Mouse (Mus musculus): ENCODE data around the gene Celsr3. TPM values are rescaled to one million over a fixed set of nuclear protein-coding genes. Genes with fewer than 3 reads are reported as not detected.

Gene Celsr3
- polyA plus RNA-seq, 1 experiment from 2014 or later = 13.8 TPM

Small RNA genes lying within 50 kb of the gene (microRNA-seq; reads per million reads assigned to microRNA genes)
- not detected for gene Gm23156

Other genes starting within 250 kb of the Celsr3 start
- 288 and 293 TPM in 2 replicates for gene Wdr6, start 247.6 kb upstream of the Celsr3 start, polyA plus RNA-seq (2016; fragmentation: Nextera tagmentation; extraction: Ambion mirVana)
- gene P4htm, start 228.7 kb upstream of the Celsr3 start, polyA plus RNA-seq (2016; fragmentation: Nextera tagmentation; extraction: Ambion mirVana) = 14.7 and 16.4 TPM in 2 replicates
- gene Arih2, start 176.9 kb upstream of the Celsr3 start, polyA plus RNA-seq (2016; fragmentation: Nextera tagmentation; extraction: Ambion mirVana) = 60.3 and 64.8 TPM in 2 replicates
- 36.6 and 38.6 TPM in 2 replicates for gene Slc25a20, start 164.2 kb upstream of the Celsr3 start, polyA plus RNA-seq (2016; fragmentation: Nextera tagmentation; extraction: Ambion mirVana)
- gene Prkar2a, start 137.0 kb upstream of the Celsr3 start, polyA plus RNA-seq (2016; fragmentation: Nextera tagmentation; extraction: Ambion mirVana) = 57.1 and 67.6 TPM in 2 replicates
- 137 and 141 TPM in 2 replicates for gene Ip6k2, start 42.5 kb upstream of the Celsr3 start, polyA plus RNA-seq (2016; fragmentation: Nextera tagmentation; extraction: Ambion mirVana)
- 17.0 and 20.1 TPM in 2 replicates for gene Nckipsd, start 18.0 kb upstream of the Celsr3 start, polyA plus RNA-seq (2016; fragmentation: Nextera tagmentation; extraction: Ambion mirVana)
- 10.2 and 10.5 TPM in 2 replicates for gene Slc26a6, start 27.0 kb downstream of the Celsr3 start, polyA plus RNA-seq (2016; fragmentation: Nextera tagmentation; extraction: Ambion mirVana)
- not detected in 2 replicates for gene Tmem89, start 88.3 kb downstream of the Celsr3 start, polyA plus RNA-seq (2016; fragmentation: Nextera tagmentation; extraction: Ambion mirVana)
- 357 and 375 TPM in 2 replicates for gene Uqcrc1, start 110.3 kb downstream of the Celsr3 start, polyA plus RNA-seq (2016; fragmentation: Nextera tagmentation; extraction: Ambion mirVana)
- 1.1 and 3.6 TPM in 2 replicates for gene Col7a1, start 127.3 kb downstream of the Celsr3 start, polyA plus RNA-seq (2016; fragmentation: Nextera tagmentation; extraction: Ambion mirVana)
- gene Ucn2, start 159.7 kb downstream of the Celsr3 start, polyA plus RNA-seq (2016; fragmentation: Nextera tagmentation; extraction: Ambion mirVana) = not detected in 2 replicates
- gene Pfkfb4, start 165.5 kb downstream of the Celsr3 start, polyA plus RNA-seq (2016; fragmentation: Nextera tagmentation; extraction: Ambion mirVana) = 18.5 and 20.2 TPM in 2 replicates
- gene Shisa5, start 212.2 kb downstream of the Celsr3 start, polyA plus RNA-seq (2016; fragmentation: Nextera tagmentation; extraction: Ambion mirVana) = 38.3 and 42.4 TPM in 2 replicates
- 11.5 TPM in 2 replicates for gene Trex1, start 233.4 kb downstream of the Celsr3 start, polyA plus RNA-seq (2016; fragmentation: Nextera tagmentation; extraction: Ambion mirVana)
- 31.3 and 32.0 TPM in 2 replicates for gene Atrip, start 247.8 kb downstream of the Celsr3 start, polyA plus RNA-seq (2016; fragmentation: Nextera tagmentation; extraction: Ambion mirVana)